Mouse (Mus musculus) heart, postnatal 0 days (tissue): ENCODE results near the gene Ubtf. TPM values are rescaled to one million over a fixed set of nuclear protein-coding genes. Genes with fewer than 3 reads are reported as not detected.

Source experiments
- ATAC-seq: fragments of 200-750 bp; cut with Nextera tagmentation; 2 replicates; pipeline ENCODE4 v1.8.0; 2017; ENCODE audit warnings: low read depth, moderate number of reproducible peaks, moderate library complexity; ENCODE audit not compliant: insufficient read depth
- DNase-seq: peaks from one replicate; pipeline ENCODE4 v3.0.0-alpha.2; 2016; ENCODE audit warnings: low spot score
- H3K27ac ChIP-seq: fragments of 300-500 bp; sonication (generic); 2 replicates; pipeline ENCODE4 v1.5.1; 2014; ENCODE audit warnings: low read depth, mild to moderate bottlenecking
- H3K27me3 ChIP-seq: fragments of 300-500 bp; sonication (generic); 2 replicates; pipeline ENCODE4 v1.6.1; 2014; ENCODE audit warnings: low read length, mixed read lengths; ENCODE audit not compliant: control insufficient read depth, insufficient read depth
- H3K36me3 ChIP-seq: fragments of 300-500 bp; sonication (generic); replicated peaks from 2 replicates; pipeline ENCODE4 v1.6.1; 2014; ENCODE audit warnings: low read length, mixed read lengths; ENCODE audit not compliant: control insufficient read depth, insufficient read depth
- H3K4me1 ChIP-seq: fragments of 300-500 bp; sonication (generic); 2 replicates; pipeline ENCODE4 v1.6.1; 2014; ENCODE audit warnings: antibody characterized with exemption; ENCODE audit not compliant: control insufficient read depth, insufficient read depth
- H3K4me2 ChIP-seq: fragments of 300-500 bp; sonication (generic); 2 replicates; pipeline ENCODE4 v1.6.1; 2014; ENCODE audit warnings: low read depth, mild to moderate bottlenecking, low read length, moderate library complexity
- H3K4me3 ChIP-seq: fragments of 300-500 bp; sonication (generic); 2 replicates; pipeline ENCODE4 v1.5.1; 2014; ENCODE audit warnings: low read depth, low read length
- H3K9ac ChIP-seq: fragments of 300-500 bp; sonication (generic); replicated peaks from 2 replicates; pipeline ENCODE4 v1.6.1; 2014; ENCODE audit warnings: low read depth, low read length, mixed read lengths
- H3K9me3 ChIP-seq: fragments of 300-500 bp; sonication (generic); replicated peaks from 2 replicates; pipeline ENCODE4 v1.6.1; 2016; ENCODE audit warnings: low read length; ENCODE audit not compliant: control insufficient read depth
- CTCF ChIP-seq: IDR thresholded peaks from 2 replicates; pipeline ENCODE4 v1.5.1; 2016; ENCODE audit warnings: antibody characterized with exemption, control low read depth, low read depth
- EP300 ChIP-seq: IDR thresholded peaks from 2 replicates; pipeline ENCODE4 v1.6.1; 2016; ENCODE audit warnings: antibody characterized with exemption, low read depth
- WGBS: fragments of 180-500 bp; shearing (Covaris S2); extraction: QIAGEN DNeasy Blood & Tissue Kit; methylation state at CpG from one replicate; pipeline ENCODE4 v1.1.7; 2014; 5-methylcytosine and 5-hydroxymethylcytosine counted together
- polyA plus RNA-seq: library from polyadenylated mRNA; unstranded; fragments of >200 nt; fragmentation: Nextera tagmentation; extraction: Ambion mirVana; gene quantifications from 2 replicates; pipeline ENCODE4 v1.2.1, GENCODE M21; 2015
- total RNA-seq: library from RNA; depleted of rRNA; stranded (reverse); fragments of >200 nt; gene quantifications from 2 replicates; pipeline ENCODE4 v1.2.3, GENCODE M21; 2014; ENCODE audit warnings: low replicate concordance

Ubtf gene
- total and polyA plus RNA-seq, 2 experiments from 2014 or later = 34.5 to 42.5 TPM

- H3K4me3 ChIP-seq = no peak overlapping the region
- ATAC-seq = no peak
- H3K27me3 ChIP-seq = no peaks in the 10 kb centered on the region
- no peaks in the 10 kb centered on the region for H3K9me3 ChIP-seq
- peak overlapping the region; percentile 65 for H3K4me2 ChIP-seq
- H3K4me1 ChIP-seq = no peaks in the 10 kb centered on the region
- no peak for DNase-seq
- peaks cover 61% of the 10 kb centered on the region for H3K36me3 ChIP-seq
- no peak overlapping the region for H3K9ac ChIP-seq
- TF ChIP-seq CTCF = no peak
- no peak for TF ChIP-seq EP300
- no peak overlapping the region for H3K27ac ChIP-seq
- WGBS = 82% methylated on average over 22 of the region's 22 CpGs
These were observed 9.5 kb downstream of the Ubtf start for GRCm38 (mm10) chr11:102309821-102310617.

- H3K9me3 ChIP-seq = no peaks in the 10 kb centered on the region
- WGBS = under 1% methylated on average over 27 of the region's 27 CpGs
- DNase-seq = peak; percentile 98
- H3K4me2 ChIP-seq = peak overlapping the region; percentile 65
- ATAC-seq = peak; percentile 97
- no peaks in the 10 kb centered on the region for H3K27me3 ChIP-seq
- peaks cover 50% of the 10 kb centered on the region for H3K36me3 ChIP-seq
- TF ChIP-seq CTCF = peak; percentile 99
- peak; percentile 66 for TF ChIP-seq EP300
- no peak overlapping the region for H3K9ac ChIP-seq
- no peaks in the 10 kb centered on the region for H3K4me1 ChIP-seq
- H3K27ac ChIP-seq = peak overlapping the region; percentile 28
- H3K4me3 ChIP-seq = peak overlapping the region; percentile 39
These were observed 10.6 kb downstream of the Ubtf start for GRCm38 (mm10) chr11:102308979-102309378.

GRCm38 (mm10) chr11:102308104-102308503 is 11.4 kb downstream of the Ubtf start:
- Histone ChIP-seq H3K27ac (no peak overlapping the region), H3K9me3 (no peaks in the 10 kb centered on the region), H3K36me3 (peaks cover 43% of the 10 kb centered on the region), H3K27me3 (no peaks in the 10 kb centered on the region), H3K4me1 (no peaks in the 10 kb centered on the region), H3K4me2 (no peak overlapping the region), H3K4me3 (no peak overlapping the region), H3K9ac (no peak overlapping the region)
- 85% methylated on average over 9 of the region's 9 CpGs for WGBS
- ATAC-seq = no peak
- DNase-seq = no peak
- TF ChIP-seq EP300 (no peak), CTCF (no peak)

GRCm38 (mm10) chr11:102305359-102305758 is 14.2 kb downstream of the Ubtf start:
- WGBS = 46% methylated on average over 3 of the region's 3 CpGs
- H3K36me3 ChIP-seq = peaks cover 30% of the 10 kb centered on the region
- H3K27me3 ChIP-seq = no peaks in the 10 kb centered on the region
- no peak overlapping the region for H3K27ac ChIP-seq
- TF ChIP-seq EP300 (no peak), CTCF (no peak)
- no peaks in the 10 kb centered on the region for H3K4me1 ChIP-seq
- no peak for DNase-seq
- H3K9me3 ChIP-seq = no peaks in the 10 kb centered on the region
- ATAC-seq = no peak
- no peak overlapping the region for H3K9ac ChIP-seq
- no peak overlapping the region for H3K4me2 ChIP-seq
- no peak overlapping the region for H3K4me3 ChIP-seq

- 31% methylated on average over 2 of the region's 2 CpGs for WGBS
- Histone ChIP-seq H3K27ac (no peak overlapping the region), H3K9ac (no peak overlapping the region), H3K4me2 (no peak overlapping the region), H3K27me3 (no peaks in the 10 kb centered on the region), H3K9me3 (no peaks in the 10 kb centered on the region), H3K4me3 (no peak overlapping the region), H3K4me1 (no peaks in the 10 kb centered on the region), H3K36me3 (peaks cover 24% of the 10 kb centered on the region)
- no peak for TF ChIP-seq EP300
- DNase-seq (no peak), ATAC-seq (no peak)
These were observed 15.4 kb downstream of the Ubtf start for GRCm38 (mm10) chr11:102304141-102304540.

- no peak overlapping the region for H3K4me2 ChIP-seq
- DNase-seq (no peak), ATAC-seq (no peak)
- no peak overlapping the region for H3K4me3 ChIP-seq
- no peak overlapping the region for H3K27ac ChIP-seq
- peak; percentile 62 for TF ChIP-seq CTCF
- TF ChIP-seq EP300 = no peak
- peaks cover 8% of the 10 kb centered on the region for H3K4me1 ChIP-seq
- no peaks in the 10 kb centered on the region for H3K9me3 ChIP-seq
- H3K36me3 ChIP-seq = no peaks in the 10 kb centered on the region
- no peaks in the 10 kb centered on the region for H3K27me3 ChIP-seq
- no peak overlapping the region for H3K9ac ChIP-seq
- 7% methylated on average over 1 of the region's 1 CpGs for WGBS
These were observed 19.7 kb downstream of the Ubtf start for GRCm38 (mm10) chr11:102299839-102300238.
